Mouse (Mus musculus) thymus, adult 2 months (tissue): ENCODE data around the gene Gatd1.

Experiments used
- CTCF ChIP-seq: fragments of 200-500 bp; IDR thresholded peaks from 2 replicates; pipeline ENCODE4 v1.5.1; 2012; ENCODE audit warnings: mild to moderate bottlenecking, control low read depth, low read length, moderate library complexity, borderline replicate concordance; ENCODE audit not compliant: control insufficient read depth, poor library complexity, insufficient read depth; ENCODE audit errors: extremely low read depth
- POLR2A ChIP-seq: fragments of 200-500 bp; IDR thresholded peaks from 2 replicates; pipeline ENCODE4 v1.6.1; 2012; ENCODE audit warnings: mild to moderate bottlenecking, low read length, control low read depth, moderate library complexity; ENCODE audit not compliant: control insufficient read depth, poor library complexity, insufficient read depth; ENCODE audit errors: extremely low read depth

DNA sequence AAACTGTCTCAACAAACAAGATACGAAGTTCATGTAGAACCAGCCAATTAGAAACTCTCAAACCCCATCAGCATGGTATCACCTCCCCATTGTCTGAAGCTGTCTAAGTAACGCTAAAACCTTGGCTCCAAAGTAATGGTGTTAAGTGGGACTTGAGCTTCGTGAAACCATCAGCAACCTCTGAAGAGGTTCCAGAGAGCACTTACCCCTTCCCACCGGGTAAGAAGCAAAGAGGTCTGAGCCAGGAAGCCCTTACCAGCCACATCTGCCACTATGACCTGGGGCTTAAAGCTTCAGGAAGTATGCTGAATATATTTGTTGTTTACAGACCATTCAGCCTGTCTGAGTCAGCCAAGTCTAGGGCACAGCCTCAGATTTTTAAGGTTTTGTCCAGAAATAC, 8.5 kb downstream of the Gatd1 start:
- TF ChIP-seq POLR2A (no peak), CTCF (no peak)
